Mouse (Mus musculus) kidney, embryonic 14.5 days (tissue): ENCODE results near the gene Ppp6r1. TPM values are rescaled to one million over a fixed set of nuclear protein-coding genes. Genes with fewer than 3 reads are reported as not detected.

ENCODE experiments used
- ATAC-seq: fragments of 200-750 bp; cut with Nextera tagmentation; 2 replicates; pipeline ENCODE4 v1.8.0; 2017; ENCODE audit warnings: moderate number of reproducible peaks, mild to moderate bottlenecking, moderate TSS enrichment, moderate library complexity; ENCODE audit not compliant: low FRiP score, low TSS enrichment
- H3K27ac ChIP-seq: fragments of 300-500 bp; sonication (generic); 2 replicates; pipeline ENCODE4 v1.5.1; 2014; ENCODE audit warnings: low read depth, mild to moderate bottlenecking, low read length, moderate library complexity, mixed read lengths
- H3K27me3 ChIP-seq: fragments of 300-500 bp; sonication (generic); 2 replicates; pipeline ENCODE4 v1.6.1; 2014; ENCODE audit warnings: mild to moderate bottlenecking, low read length; ENCODE audit not compliant: control insufficient read depth, insufficient read depth
- H3K36me3 ChIP-seq: fragments of 300-500 bp; sonication (generic); 2 replicates; pipeline ENCODE4 v1.6.1; 2014; ENCODE audit warnings: low read length, mixed read lengths; ENCODE audit not compliant: control insufficient read depth, insufficient read depth
- H3K4me1 ChIP-seq: fragments of 300-500 bp; sonication (generic); 2 replicates; pipeline ENCODE4 v1.6.1; 2014; ENCODE audit warnings: low read length, mixed read lengths; ENCODE audit not compliant: control insufficient read depth, insufficient read depth
- H3K4me2 ChIP-seq: fragments of 300-500 bp; sonication (generic); replicated peaks from 2 replicates; pipeline ENCODE4 v1.6.1; 2014; ENCODE audit warnings: low read depth, mild to moderate bottlenecking, low read length
- H3K4me3 ChIP-seq: fragments of 300-500 bp; sonication (generic); 2 replicates; pipeline ENCODE4 v1.5.1; 2014; ENCODE audit warnings: mild to moderate bottlenecking, low read length
- H3K9ac ChIP-seq: fragments of 300-500 bp; sonication (generic); 2 replicates; pipeline ENCODE4 v1.6.1; 2014; ENCODE audit warnings: low read depth, mild to moderate bottlenecking, low read length, moderate library complexity
- H3K9me3 ChIP-seq: fragments of 300-500 bp; sonication (generic); 2 replicates; pipeline ENCODE4 v1.6.1; 2016; ENCODE audit warnings: low read length; ENCODE audit not compliant: control insufficient read depth
- WGBS: fragments of 180-500 bp; shearing (Covaris S2); extraction: QIAGEN DNeasy Blood & Tissue Kit; methylation state at CpG from one replicate; pipeline ENCODE4 v1.1.7; 2014; 5-methylcytosine and 5-hydroxymethylcytosine counted together
- polyA plus RNA-seq: library from polyadenylated mRNA; unstranded; fragments of >200 nt; fragmentation: Nextera tagmentation; extraction: Ambion mirVana; gene quantifications from 2 replicates; pipeline ENCODE4 v1.2.1, GENCODE M21; 2014

The Ppp6r1 gene
- polyA plus RNA-seq, result 8.3 and 10.2 TPM in 2 replicates

- H3K27ac ChIP-seq, result peak within 1 kb of the TSS; percentile 93
- H3K9ac ChIP-seq, result peak within 1 kb of the TSS; percentile 81
- peak; percentile 98 for ATAC-seq
- no peaks in the 10 kb centered on the region for H3K9me3 ChIP-seq
- H3K36me3 ChIP-seq, result peaks cover 3% of the 10 kb centered on the region; the same call in 1 of the 2 replicates
- no peaks in the 10 kb centered on the region for H3K27me3 ChIP-seq
- H3K4me2 ChIP-seq, result peak within 1 kb of the TSS; percentile 87
- peak within 1 kb of the TSS; percentile 73 for H3K4me3 ChIP-seq
- H3K4me1 ChIP-seq, result peaks cover 16% of the 10 kb centered on the region
- WGBS, result 1% methylated on average over 54 of the region's 54 CpGs
These were observed at the start of gene Ppp6r1 for GRCm38 (mm10) chr7:4658912-4659551. TSS of gene Ppp6r1 (minus strand) at chr7:4659019.

GRCm38 (mm10) chr7:4705098-4705497 lies 46.3 kb upstream of the Ppp6r1 start:
- H3K9ac ChIP-seq, result no peak overlapping the region
- H3K36me3 ChIP-seq, result peaks cover 48% of the 10 kb centered on the region
- 43% methylated on average over 18 of the region's 18 CpGs for WGBS

GRCm38 (mm10) chr7:4703195-4703594 lies 44.4 kb upstream of the Ppp6r1 start:
- WGBS, result 92% methylated on average over 7 of the region's 7 CpGs
- ATAC-seq, result 0 out of 2 replicates have a peak, but pooled peaks have one; percentile 6
- no peak overlapping the region for H3K9ac ChIP-seq
- no peak overlapping the region for H3K27ac ChIP-seq
- H3K4me3 ChIP-seq, result no peak overlapping the region
- H3K27me3 ChIP-seq, result no peaks in the 10 kb centered on the region
- no peaks in the 10 kb centered on the region for H3K9me3 ChIP-seq
- peaks cover 50% of the 10 kb centered on the region for H3K36me3 ChIP-seq
- H3K4me2 ChIP-seq, result no peak overlapping the region
- H3K4me1 ChIP-seq, result no peaks in the 10 kb centered on the region

More at GRCm38 (mm10) chr7:4705098-4705497, 46.3 kb upstream of the Ppp6r1 start:
- H3K27me3 ChIP-seq, result no peaks in the 10 kb centered on the region
- no peak overlapping the region for H3K4me2 ChIP-seq
- ATAC-seq, result no peak
- H3K27ac ChIP-seq, result no peak overlapping the region
- H3K4me3 ChIP-seq, result no peak overlapping the region
- no peaks in the 10 kb centered on the region for H3K4me1 ChIP-seq
- no peaks in the 10 kb centered on the region for H3K9me3 ChIP-seq

GRCm38 (mm10) chr7:4702334-4702733 lies 43.5 kb upstream of the Ppp6r1 start:
- no peak overlapping the region for H3K27ac ChIP-seq
- peak; percentile 40; the same call in 1 of the 2 replicates for ATAC-seq
- H3K4me1 ChIP-seq, result no peaks in the 10 kb centered on the region
- WGBS, result 53% methylated on average over 8 of the region's 8 CpGs
- H3K4me3 ChIP-seq, result no peak overlapping the region
- no peaks in the 10 kb centered on the region for H3K27me3 ChIP-seq
- peaks cover 47% of the 10 kb centered on the region for H3K36me3 ChIP-seq
- no peak overlapping the region for H3K9ac ChIP-seq
- no peaks in the 10 kb centered on the region for H3K9me3 ChIP-seq
- no peak overlapping the region for H3K4me2 ChIP-seq

- Histone ChIP-seq H3K9ac (no peak overlapping the region), H3K9me3 (no peaks in the 10 kb centered on the region), H3K4me2 (no peak overlapping the region), H3K4me3 (no peak overlapping the region), H3K27me3 (no peaks in the 10 kb centered on the region), H3K36me3 (peaks cover 39% of the 10 kb centered on the region), H3K4me1 (no peaks in the 10 kb centered on the region), H3K27ac (no peak overlapping the region)
- ATAC-seq, result no peak
- WGBS, result 95% methylated on average over 6 of the region's 6 CpGs
These were observed 34.2 kb upstream of the Ppp6r1 start for GRCm38 (mm10) chr7:4693004-4693403.

- H3K4me3 ChIP-seq, result peak overlapping the region; percentile 88
- peak overlapping the region; percentile 94 for H3K4me2 ChIP-seq
- H3K27me3 ChIP-seq, result no peaks in the 10 kb centered on the region
- WGBS, result 4% methylated on average over 26 of the region's 35 CpGs
- peak; percentile 50 for ATAC-seq
- peak overlapping the region; percentile 100 for H3K9ac ChIP-seq
- no peaks in the 10 kb centered on the region for H3K9me3 ChIP-seq
- H3K27ac ChIP-seq, result peak overlapping the region; percentile 86
- H3K36me3 ChIP-seq, result peaks cover 29% of the 10 kb centered on the region
- H3K4me1 ChIP-seq, result no peaks in the 10 kb centered on the region
These were observed 32.3 kb upstream of the Ppp6r1 start for GRCm38 (mm10) chr7:4690951-4691653.

- ATAC-seq, result peak; percentile 84
- Histone ChIP-seq H3K9ac (peak within 1 kb of the TSS; percentile 100), H3K9me3 (no peaks in the 10 kb centered on the region), H3K4me1 (no peaks in the 10 kb centered on the region), H3K4me3 (peak within 1 kb of the TSS; percentile 88), H3K27ac (peak within 1 kb of the TSS; percentile 86), H3K36me3 (peaks cover 23% of the 10 kb centered on the region), H3K4me2 (peak within 1 kb of the TSS; percentile 94), H3K27me3 (no peaks in the 10 kb centered on the region)
- WGBS, result 3% methylated on average over 8 of the region's 18 CpGs
These were observed 31.6 kb upstream of the Ppp6r1 start, which contains the start of gene Brsk1 for GRCm38 (mm10) chr7:4690387-4690786. TSS of gene Brsk1 (plus strand) at chr7:4690604.

GRCm38 (mm10) chr7:4684632-4685417 lies 26.0 kb upstream of the Ppp6r1 start, which contains the start of gene Hspbp1:
TSS of gene Hspbp1 (minus strand) at chr7:4685068.
- Histone ChIP-seq H3K4me2 (peak within 1 kb of the TSS; percentile 78), H3K36me3 (peaks cover 17% of the 10 kb centered on the region), H3K4me3 (peak within 1 kb of the TSS; percentile 83), H3K4me1 (peaks cover 7% of the 10 kb centered on the region; the same call in 1 of the 2 replicates), H3K27ac (peak within 1 kb of the TSS; percentile 52; the same call in 1 of the 2 replicates), H3K9me3 (no peaks in the 10 kb centered on the region), H3K27me3 (no peaks in the 10 kb centered on the region), H3K9ac (peak within 1 kb of the TSS; percentile 50)
- under 1% methylated on average over 32 of the region's 32 CpGs for WGBS
- ATAC-seq, result peak; percentile 98
